Mouse (Mus musculus) testis, adult 2 months (tissue): ENCODE results near the gene Patj. TPM values are rescaled to one million over a fixed set of nuclear protein-coding genes. Genes with fewer than 3 reads are reported as not detected.

ENCODE experiments used
- H3K27ac ChIP-seq: fragments of 200-500 bp; 2 replicates; pipeline ENCODE4 v1.5.1; 2012; ENCODE audit warnings: low read depth, low read length; ENCODE audit not compliant: control insufficient read depth, insufficient read depth
- H3K27me3 ChIP-seq: fragments of 200-500 bp; 2 replicates; pipeline ENCODE4 v1.6.1; 2012; ENCODE audit warnings: mild to moderate bottlenecking, low read length, moderate library complexity; ENCODE audit not compliant: control insufficient read depth, insufficient read depth
- H3K36me3 ChIP-seq: fragments of 200-500 bp; 2 replicates; pipeline ENCODE4 v1.6.1; 2012; ENCODE audit warnings: mild to moderate bottlenecking, low read length; ENCODE audit not compliant: control insufficient read depth, insufficient read depth
- H3K4me1 ChIP-seq: fragments of 200-500 bp; 2 replicates; pipeline ENCODE4 v1.6.1; 2012; ENCODE audit warnings: low read length; ENCODE audit not compliant: control insufficient read depth, insufficient read depth
- H3K4me3 ChIP-seq: fragments of 200-500 bp; 2 replicates; pipeline ENCODE4 v1.5.1; 2012; ENCODE audit warnings: low read depth, mild to moderate bottlenecking, low read length, moderate library complexity, mixed read lengths; ENCODE audit not compliant: control insufficient read depth
- CTCF ChIP-seq: fragments of 200-500 bp; IDR thresholded peaks from 2 replicates; pipeline ENCODE4 v1.5.1; 2012; ENCODE audit warnings: low read depth, mild to moderate bottlenecking, inconsistent platforms, low read length, moderate library complexity; ENCODE audit not compliant: control insufficient read depth, insufficient read depth, insufficient replicate concordance
- POLR2A ChIP-seq: fragments of 200-500 bp; IDR thresholded peaks from 2 replicates; pipeline ENCODE4 v1.6.1; 2012; ENCODE audit warnings: low read depth, mild to moderate bottlenecking, inconsistent platforms, low read length, moderate library complexity; ENCODE audit not compliant: control insufficient read depth
- polyA plus RNA-seq: library from polyadenylated mRNA; depleted of rRNA; stranded (reverse); fragments of >200 nt; gene quantifications from 2 replicates; pipeline ENCODE4 v1.2.3, GENCODE M21; 2012

Patj gene
- polyA plus RNA-seq, 1 experiment = 5.9 TPM

DNA sequence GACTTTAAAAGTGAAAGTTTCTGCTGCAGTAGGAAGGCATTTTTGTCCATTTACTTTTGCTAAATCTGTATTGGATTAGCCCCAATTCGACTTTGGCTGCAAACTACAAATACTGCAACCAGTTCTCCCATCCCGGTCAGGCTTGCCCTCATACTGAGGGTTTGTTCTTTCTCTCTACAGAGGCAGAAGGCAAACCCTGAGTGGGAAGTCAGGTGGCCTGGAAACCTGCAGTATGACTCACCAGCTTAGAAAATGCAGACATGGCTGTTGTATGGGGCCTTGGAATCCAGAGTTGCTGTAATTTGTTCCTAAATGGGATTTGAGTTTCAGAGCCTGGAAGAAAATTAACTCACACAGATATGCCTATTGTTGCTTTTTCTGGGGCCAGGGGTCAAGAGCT, 192.1 kb downstream of the Patj start:
- H3K27me3 ChIP-seq = no peaks in the 10 kb centered on the region
- no peak for TF ChIP-seq CTCF
- no peaks in the 10 kb centered on the region for H3K36me3 ChIP-seq
- no peaks in the 10 kb centered on the region for H3K4me1 ChIP-seq
- no peak overlapping the region for H3K27ac ChIP-seq
- H3K4me3 ChIP-seq = no peak overlapping the region

GRCm38 (mm10) chr4:98593961-98594360, 198.4 kb downstream of the Patj start:
- TF ChIP-seq CTCF = no peak
- no peak for TF ChIP-seq POLR2A

DNA sequence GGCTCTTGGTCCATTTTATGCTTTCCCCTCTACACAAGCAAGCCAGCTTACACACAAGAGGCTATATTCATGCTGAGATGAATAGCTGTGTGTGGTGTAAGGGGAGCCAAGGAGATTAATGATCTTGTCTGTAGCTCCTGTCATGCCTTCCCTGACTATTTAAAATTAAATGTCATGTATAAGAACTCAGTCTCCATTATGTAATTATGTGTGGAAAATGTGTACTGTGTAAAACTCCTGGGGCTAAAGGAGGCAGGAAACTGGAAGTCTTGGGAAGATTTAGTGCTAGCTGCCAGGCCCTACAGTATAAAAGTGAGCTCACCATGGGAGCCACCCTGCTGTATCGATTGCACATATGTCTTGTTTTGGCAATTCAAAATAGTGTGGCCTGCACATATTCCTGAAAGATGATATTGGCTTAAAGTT, 203.0 kb downstream of the Patj start:
- H3K4me1 ChIP-seq = no peaks in the 10 kb centered on the region
- no peak overlapping the region for H3K4me3 ChIP-seq
- H3K27me3 ChIP-seq = no peaks in the 10 kb centered on the region
- no peak overlapping the region for H3K27ac ChIP-seq
- no peaks in the 10 kb centered on the region for H3K36me3 ChIP-seq
- TF ChIP-seq POLR2A (no peak), CTCF (no peak)

More at GRCm38 (mm10) chr4:98593961-98594360, 198.4 kb downstream of the Patj start:
- Histone ChIP-seq H3K4me3 (no peak overlapping the region), H3K36me3 (no peaks in the 10 kb centered on the region), H3K27me3 (no peaks in the 10 kb centered on the region), H3K27ac (no peak overlapping the region), H3K4me1 (no peaks in the 10 kb centered on the region)

DNA sequence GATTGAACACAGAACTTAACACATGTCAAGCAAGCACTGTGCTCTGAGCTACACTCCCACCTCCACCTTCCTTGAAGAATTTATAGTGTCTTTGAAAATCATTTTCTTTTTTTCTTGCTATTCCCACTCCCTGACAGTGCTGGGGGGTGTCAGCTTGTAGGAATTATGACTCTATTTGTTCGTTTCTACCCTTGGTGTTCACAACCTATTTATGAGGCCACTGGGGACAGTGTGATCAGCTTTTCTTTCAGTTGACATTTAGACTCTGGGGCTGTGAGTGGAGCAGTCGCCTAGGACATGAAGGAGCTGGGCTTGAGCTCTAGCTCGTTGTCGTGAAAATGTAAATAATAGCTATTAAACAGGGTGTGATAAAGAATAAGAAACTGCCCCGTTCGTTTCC, 203.8 kb downstream of the Patj start:
- no peak for TF ChIP-seq CTCF
- TF ChIP-seq POLR2A = no peak
- Histone ChIP-seq H3K27me3 (no peaks in the 10 kb centered on the region), H3K4me3 (no peak overlapping the region), H3K4me1 (no peaks in the 10 kb centered on the region), H3K27ac (no peak overlapping the region), H3K36me3 (no peaks in the 10 kb centered on the region)

DNA sequence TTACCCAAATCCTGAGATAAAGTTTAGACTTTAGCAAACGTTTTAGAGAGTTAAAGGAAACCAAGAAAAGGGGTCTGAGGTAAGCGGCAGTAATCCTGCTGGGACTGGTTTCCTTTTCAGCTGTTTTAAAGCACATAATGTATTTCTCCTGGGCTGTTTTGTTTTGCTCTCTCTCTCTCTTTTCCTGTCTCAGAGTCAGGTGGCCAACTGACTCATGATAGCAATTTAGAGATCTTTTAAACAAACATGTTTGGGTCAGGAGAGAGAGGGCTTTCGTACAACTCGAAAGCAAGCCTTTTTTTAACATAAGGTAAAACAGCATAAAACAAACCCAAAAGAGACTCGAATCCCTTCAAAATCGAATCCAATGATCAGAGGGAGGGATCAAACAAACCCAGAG, 207.5 kb downstream of the Patj start:
- no peak overlapping the region for H3K4me3 ChIP-seq
- no peaks in the 10 kb centered on the region for H3K36me3 ChIP-seq
- no peak overlapping the region for H3K27ac ChIP-seq
- TF ChIP-seq POLR2A (no peak), CTCF (no peak)
- H3K4me1 ChIP-seq = no peaks in the 10 kb centered on the region
- H3K27me3 ChIP-seq = no peaks in the 10 kb centered on the region

- no peaks in the 10 kb centered on the region for H3K27me3 ChIP-seq
- H3K27ac ChIP-seq = no peak overlapping the region
- H3K4me3 ChIP-seq = no peak overlapping the region
- TF ChIP-seq POLR2A (no peak), CTCF (no peak)
- no peaks in the 10 kb centered on the region for H3K36me3 ChIP-seq
- H3K4me1 ChIP-seq = no peaks in the 10 kb centered on the region
Observed at GRCm38 (mm10) chr4:98610501-98610900, 214.9 kb downstream of the Patj start.

GRCm38 (mm10) chr4:98614395-98614794, 218.8 kb downstream of the Patj start:
- TF ChIP-seq CTCF (no peak), POLR2A (no peak)
- H3K4me3 ChIP-seq = no peak overlapping the region

DNA sequence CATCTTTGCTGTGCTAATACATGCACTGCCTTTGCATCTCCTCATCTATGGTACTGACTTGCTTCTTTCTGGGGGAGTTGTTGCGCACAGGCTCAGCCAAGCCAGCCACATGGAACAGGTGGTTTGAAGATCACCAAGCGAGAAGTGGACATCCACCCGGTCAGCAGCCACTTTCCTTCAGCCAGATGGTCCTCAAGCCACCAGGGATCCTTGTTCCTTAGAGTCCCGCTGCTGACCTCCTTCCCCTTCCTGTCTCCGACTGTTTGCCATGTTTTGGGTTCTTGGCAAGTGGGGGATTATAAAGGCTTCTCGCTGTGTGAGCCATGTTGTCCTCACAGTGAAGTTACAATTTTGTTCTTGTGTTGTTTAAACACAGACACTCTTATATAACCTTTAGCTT, 223.6 kb downstream of the Patj start:
- no peaks in the 10 kb centered on the region for H3K27me3 ChIP-seq
- H3K4me1 ChIP-seq = no peaks in the 10 kb centered on the region
- no peaks in the 10 kb centered on the region for H3K36me3 ChIP-seq
- no peak overlapping the region for H3K27ac ChIP-seq
- TF ChIP-seq CTCF (no peak), POLR2A (no peak)
- H3K4me3 ChIP-seq = no peak overlapping the region

More at GRCm38 (mm10) chr4:98614395-98614794, 218.8 kb downstream of the Patj start:
- Histone ChIP-seq H3K4me1 (no peaks in the 10 kb centered on the region), H3K36me3 (no peaks in the 10 kb centered on the region), H3K27me3 (no peaks in the 10 kb centered on the region), H3K27ac (no peak overlapping the region)
